Mouse (Mus musculus): ENCODE data around the gene Impg2. TPM values are rescaled to one million over a fixed set of nuclear protein-coding genes. Genes with fewer than 3 reads are reported as not detected.

The Impg2 gene
- polyA plus RNA-seq, 1 experiment from 2014 or later, result 0.08 TPM

DNA sequence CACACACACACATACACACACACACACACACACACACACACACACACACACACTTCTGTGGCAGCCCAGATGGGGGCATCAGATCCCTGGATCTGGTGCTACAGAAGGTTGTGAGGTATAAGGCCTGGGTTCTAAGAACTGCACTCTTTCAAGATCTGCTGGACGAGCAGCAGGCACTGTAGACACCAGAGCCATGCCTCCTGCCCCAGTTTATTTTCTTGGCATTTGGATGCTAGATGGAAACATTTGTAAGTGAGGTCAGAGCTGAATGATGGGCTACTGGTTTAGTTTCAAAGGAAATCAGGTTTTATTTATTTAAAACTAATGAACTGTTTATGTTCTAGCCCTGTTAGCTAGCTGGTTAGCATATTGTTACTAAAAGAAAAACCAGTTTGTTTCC is 90.8 kb downstream of the Impg2 start:
- no peak overlapping the region for H3K27ac ChIP-seq (ENCODE audit: low read depth, low read length)
- no peak overlapping the region for H3K9ac ChIP-seq (ENCODE audit: low read depth, low read length)
- H3K27me3 ChIP-seq (replicated peaks; ENCODE audit: control insufficient read depth, insufficient read depth, low read length), result no peaks in the 10 kb centered on the region
- H3K4me3 ChIP-seq (ENCODE audit: low read depth, low read length), result no peak overlapping the region
- 51% methylated on average over 1 of the region's 1 CpGs for WGBS
- H3K4me2 ChIP-seq (replicated peaks; ENCODE audit: low read depth), result no peak overlapping the region
- H3K4me1 ChIP-seq (replicated peaks; ENCODE audit: control insufficient read depth, insufficient read depth, low read length), result no peaks in the 10 kb centered on the region
- ATAC-seq, result no peak
- peak; percentile 26 for TF ChIP-seq CTCF (IDR thresholded peaks at IDR 0.05; ENCODE audit: low read depth)
- no peaks in the 10 kb centered on the region for H3K36me3 ChIP-seq (ENCODE audit: control insufficient read depth, insufficient read depth)
- no peaks in the 10 kb centered on the region for H3K9me3 ChIP-seq (ENCODE audit: control insufficient read depth)

DNA sequence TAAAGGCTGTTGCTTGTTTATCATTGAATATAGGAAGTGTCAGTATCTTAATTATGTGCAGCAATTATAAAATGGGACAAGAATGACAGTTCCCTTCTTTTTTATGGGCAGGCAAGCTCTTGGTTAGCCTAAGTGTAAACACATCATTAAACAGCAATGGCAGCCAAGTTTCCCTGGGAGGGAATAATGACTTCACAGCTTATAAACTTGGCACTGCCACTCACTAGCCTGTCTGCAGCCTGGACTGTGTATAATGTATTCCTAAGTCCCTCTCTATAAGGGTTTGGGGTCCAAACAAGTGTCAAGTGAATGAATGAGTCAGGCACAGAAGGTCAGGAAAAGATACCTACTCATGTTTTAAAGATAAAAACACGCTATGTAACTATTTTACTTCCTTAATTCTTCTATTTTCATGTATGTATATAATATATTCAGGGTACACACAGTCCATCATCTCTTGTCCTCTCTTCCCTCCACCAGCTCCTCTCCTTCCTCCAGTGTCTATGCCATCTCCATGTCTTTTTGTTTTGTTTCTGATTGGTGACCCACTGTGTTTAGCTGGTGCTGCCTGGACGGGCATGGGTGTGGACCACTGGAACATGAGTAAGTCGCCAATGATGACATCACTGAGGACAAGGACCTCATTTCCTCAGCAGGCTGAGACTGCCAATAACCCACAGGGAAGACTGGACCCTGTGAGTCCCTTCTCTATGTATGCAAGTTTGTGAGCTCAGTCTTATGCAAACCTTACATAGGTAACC is 92.0 kb downstream of the Impg2 start:
- no peaks in the 10 kb centered on the region for H3K4me1 ChIP-seq (replicated peaks; ENCODE audit: control insufficient read depth, insufficient read depth, low read length)
- 70% methylated on average over 3 of the region's 3 CpGs for whole genome bisulfite sequencing
- H3K9me3 ChIP-seq (ENCODE audit: control insufficient read depth), result no peaks in the 10 kb centered on the region
- TF ChIP-seq CTCF (IDR thresholded peaks at IDR 0.05; ENCODE audit: low read depth), result no peak
- no peaks in the 10 kb centered on the region for H3K36me3 ChIP-seq (ENCODE audit: control insufficient read depth, insufficient read depth)
- H3K27me3 ChIP-seq (replicated peaks; ENCODE audit: control insufficient read depth, insufficient read depth, low read length), result no peaks in the 10 kb centered on the region
- H3K4me2 ChIP-seq (replicated peaks; ENCODE audit: low read depth), result no peak overlapping the region
- H3K27ac ChIP-seq (ENCODE audit: low read depth, low read length), result no peak overlapping the region
- no peak overlapping the region for H3K4me3 ChIP-seq (ENCODE audit: low read depth, low read length)
- no peak for ATAC-seq
- H3K9ac ChIP-seq (ENCODE audit: low read depth, low read length), result no peak overlapping the region

DNA sequence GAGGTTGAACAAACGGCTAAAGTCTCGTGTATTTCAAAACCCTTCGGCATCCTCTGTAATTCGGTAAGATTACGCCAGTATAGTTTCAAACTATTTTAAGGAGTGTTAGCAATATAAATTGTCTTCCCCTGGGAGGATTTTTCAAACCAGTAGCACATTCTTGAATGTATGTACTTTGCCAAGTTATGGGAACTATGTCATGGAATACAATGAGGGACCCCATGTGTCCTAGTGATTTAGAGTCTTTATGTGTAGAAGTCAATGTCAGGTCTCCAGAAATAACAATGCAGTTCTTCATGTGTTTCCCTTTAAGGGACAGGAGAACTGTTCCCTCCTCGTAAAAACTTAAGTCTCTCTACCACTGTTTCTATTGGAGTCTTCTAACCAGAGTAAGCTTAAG is 94.1 kb downstream of the Impg2 start:
- ATAC-seq, result no peak
- Histone ChIP-seq H3K9ac (ENCODE audit: low read depth, low read length) (no peak overlapping the region), H3K4me2 (replicated peaks; ENCODE audit: low read depth) (no peak overlapping the region), H3K27me3 (replicated peaks; ENCODE audit: control insufficient read depth, insufficient read depth, low read length) (no peaks in the 10 kb centered on the region), H3K9me3 (ENCODE audit: control insufficient read depth) (no peaks in the 10 kb centered on the region), H3K27ac (ENCODE audit: low read depth, low read length) (no peak overlapping the region), H3K4me1 (replicated peaks; ENCODE audit: control insufficient read depth, insufficient read depth, low read length) (no peaks in the 10 kb centered on the region), H3K4me3 (ENCODE audit: low read depth, low read length) (no peak overlapping the region), H3K36me3 (ENCODE audit: control insufficient read depth, insufficient read depth) (no peaks in the 10 kb centered on the region)
- WGBS, result 77% methylated on average over 6 of the region's 6 CpGs
- TF ChIP-seq CTCF (IDR thresholded peaks at IDR 0.05; ENCODE audit: low read depth), result no peak

DNA sequence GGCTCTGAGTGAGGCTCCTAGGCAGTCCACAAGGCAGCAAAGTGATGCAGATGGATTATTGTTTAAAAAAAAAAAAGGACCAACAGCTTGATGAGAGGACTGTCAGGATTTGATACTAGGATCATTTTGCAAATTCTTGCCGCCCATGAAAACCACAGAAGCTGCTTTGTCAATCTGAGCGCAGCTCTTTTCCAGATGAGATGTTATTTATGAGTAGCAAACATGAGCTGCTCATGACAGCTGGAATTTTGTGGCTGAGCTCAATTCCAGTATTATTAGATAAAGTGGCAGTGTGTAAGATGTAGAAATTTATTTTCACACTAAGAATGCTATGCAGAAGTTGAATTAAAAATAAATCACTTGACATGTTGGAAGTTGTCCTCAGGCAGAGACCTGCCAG is 94.7 kb downstream of the Impg2 start:
- WGBS, result 82% methylated on average over 2 of the region's 2 CpGs
- TF ChIP-seq CTCF (IDR thresholded peaks at IDR 0.05; ENCODE audit: low read depth), result no peak
- H3K27me3 ChIP-seq (replicated peaks; ENCODE audit: control insufficient read depth, insufficient read depth, low read length), result no peaks in the 10 kb centered on the region
- H3K27ac ChIP-seq (ENCODE audit: low read depth, low read length), result no peak overlapping the region
- H3K4me3 ChIP-seq (ENCODE audit: low read depth, low read length), result no peak overlapping the region
- ATAC-seq, result no peak
- no peaks in the 10 kb centered on the region for H3K4me1 ChIP-seq (replicated peaks; ENCODE audit: control insufficient read depth, insufficient read depth, low read length)
- H3K4me2 ChIP-seq (replicated peaks; ENCODE audit: low read depth), result no peak overlapping the region
- no peak overlapping the region for H3K9ac ChIP-seq (ENCODE audit: low read depth, low read length)
- no peaks in the 10 kb centered on the region for H3K36me3 ChIP-seq (ENCODE audit: control insufficient read depth, insufficient read depth)
- no peaks in the 10 kb centered on the region for H3K9me3 ChIP-seq (ENCODE audit: control insufficient read depth)

DNA sequence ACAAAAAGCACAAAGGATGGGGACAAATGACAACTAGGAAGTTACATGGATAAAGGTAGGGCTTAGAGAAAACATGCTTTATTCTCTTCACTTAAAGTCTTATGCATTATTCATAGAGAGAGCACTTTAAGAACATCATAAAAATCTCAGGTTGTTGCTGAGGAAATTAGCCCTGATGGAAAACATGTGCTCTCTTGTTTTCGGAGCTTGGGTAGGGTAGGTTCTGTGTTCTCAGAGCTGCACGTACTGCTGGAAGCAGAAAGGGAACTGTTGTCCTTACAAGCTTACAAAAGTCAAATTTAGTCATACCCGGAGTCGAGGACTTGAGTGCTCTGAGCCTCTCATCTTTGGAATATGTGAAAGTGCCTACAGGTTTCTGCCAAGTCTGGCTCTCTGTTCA is 98.9 kb downstream of the Impg2 start:
- no peak for ATAC-seq
- H3K9ac ChIP-seq (ENCODE audit: low read depth, low read length), result no peak overlapping the region
- H3K4me1 ChIP-seq (replicated peaks; ENCODE audit: control insufficient read depth, insufficient read depth, low read length), result no peaks in the 10 kb centered on the region
- H3K27me3 ChIP-seq (replicated peaks; ENCODE audit: control insufficient read depth, insufficient read depth, low read length), result no peaks in the 10 kb centered on the region
- 72% methylated on average over 4 of the region's 4 CpGs for WGBS
- no peaks in the 10 kb centered on the region for H3K9me3 ChIP-seq (ENCODE audit: control insufficient read depth)
- TF ChIP-seq CTCF (IDR thresholded peaks at IDR 0.05; ENCODE audit: low read depth), result no peak
- H3K4me2 ChIP-seq (replicated peaks; ENCODE audit: low read depth), result no peak overlapping the region
- no peak overlapping the region for H3K4me3 ChIP-seq (ENCODE audit: low read depth, low read length)
- H3K36me3 ChIP-seq (ENCODE audit: control insufficient read depth, insufficient read depth), result no peaks in the 10 kb centered on the region
- no peak overlapping the region for H3K27ac ChIP-seq (ENCODE audit: low read depth, low read length)

DNA sequence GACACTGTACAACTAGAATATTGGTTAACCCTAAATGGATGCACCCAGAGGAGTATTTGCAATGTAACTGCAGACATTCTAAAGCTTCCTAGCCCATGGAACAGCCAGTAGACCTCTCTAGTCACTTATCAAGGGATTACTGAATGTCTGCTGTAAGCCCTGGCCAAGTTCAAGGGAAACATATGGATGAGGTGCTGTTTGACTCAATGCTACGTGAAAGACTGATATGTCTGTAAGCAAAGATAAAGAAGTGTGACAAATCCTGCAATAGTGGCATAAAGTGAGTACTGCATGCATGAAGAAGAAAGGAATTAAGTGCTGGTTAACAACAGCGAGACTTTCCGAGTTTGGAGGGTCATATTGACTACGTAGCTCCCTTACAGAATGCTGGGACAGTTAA is 100.1 kb downstream of the Impg2 start:
- no peaks in the 10 kb centered on the region for H3K36me3 ChIP-seq (ENCODE audit: control insufficient read depth, insufficient read depth)
- no peak overlapping the region for H3K4me2 ChIP-seq (replicated peaks; ENCODE audit: low read depth)
- no peak for ATAC-seq
- H3K9ac ChIP-seq (ENCODE audit: low read depth, low read length), result no peak overlapping the region
- 82% methylated on average over 4 of the region's 4 CpGs for WGBS
- no peaks in the 10 kb centered on the region for H3K9me3 ChIP-seq (ENCODE audit: control insufficient read depth)
- no peaks in the 10 kb centered on the region for H3K27me3 ChIP-seq (replicated peaks; ENCODE audit: control insufficient read depth, insufficient read depth, low read length)
- H3K4me1 ChIP-seq (replicated peaks; ENCODE audit: control insufficient read depth, insufficient read depth, low read length), result no peaks in the 10 kb centered on the region
- no peak for TF ChIP-seq CTCF (IDR thresholded peaks at IDR 0.05; ENCODE audit: low read depth)
- H3K4me3 ChIP-seq (ENCODE audit: low read depth, low read length), result no peak overlapping the region
- no peak overlapping the region for H3K27ac ChIP-seq (ENCODE audit: low read depth, low read length)

Data from intestine, postnatal 0 days (tissue).